Mouse (Mus musculus): Measurements from ENCODE around the gene Chd4. TPM values are rescaled to one million over a fixed set of nuclear protein-coding genes. Genes with fewer than 3 reads are reported as not detected.

Chd4 gene
- total RNA-seq, 1 experiment from 2014 or later: 283 TPM

- no peak for ATAC-seq (replicated peaks; ENCODE audit: insufficient number of reproducible peaks, low FRiP score, low TSS enrichment, poor library complexity, severe bottlenecking)
Observed at GRCm38 (mm10) chr6:125089521-125090321, 6.1 kb upstream of the Chd4 start.

GRCm38 (mm10) chr6:125090341-125091085 lies 5.3 kb upstream of the Chd4 start:
- no peak for ATAC-seq (replicated peaks; ENCODE audit: insufficient number of reproducible peaks, low FRiP score, low TSS enrichment, poor library complexity, severe bottlenecking)

GRCm38 (mm10) chr6:125092372-125092771 lies 3.4 kb upstream of the Chd4 start:
- ATAC-seq (replicated peaks; ENCODE audit: insufficient number of reproducible peaks, low FRiP score, low TSS enrichment, poor library complexity, severe bottlenecking): no peak

GRCm38 (mm10) chr6:125094843-125095242 lies 938 bp upstream of the Chd4 start:
- ATAC-seq (replicated peaks; ENCODE audit: insufficient number of reproducible peaks, low FRiP score, low TSS enrichment, poor library complexity, severe bottlenecking): no peak

GRCm38 (mm10) chr6:125096279-125096596 lies 457 bp downstream of the Chd4 start:
- no peak for ATAC-seq (replicated peaks; ENCODE audit: insufficient number of reproducible peaks, low FRiP score, low TSS enrichment, poor library complexity, severe bottlenecking)

GRCm38 (mm10) chr6:125096597-125097345 lies 990 bp downstream of the Chd4 start:
- ATAC-seq (replicated peaks; ENCODE audit: insufficient number of reproducible peaks, low FRiP score, low TSS enrichment, poor library complexity, severe bottlenecking): no peak

- ATAC-seq (replicated peaks; ENCODE audit: insufficient number of reproducible peaks, low FRiP score, low TSS enrichment, poor library complexity, severe bottlenecking): no peak
Observed at GRCm38 (mm10) chr6:125097346-125097689, 1.5 kb downstream of the Chd4 start.

GRCm38 (mm10) chr6:125097951-125098350 lies 2.2 kb downstream of the Chd4 start:
- no peak for ATAC-seq (replicated peaks; ENCODE audit: insufficient number of reproducible peaks, low FRiP score, low TSS enrichment, poor library complexity, severe bottlenecking)

GRCm38 (mm10) chr6:125098513-125098912 lies 2.7 kb downstream of the Chd4 start:
- ATAC-seq (replicated peaks; ENCODE audit: insufficient number of reproducible peaks, low FRiP score, low TSS enrichment, poor library complexity, severe bottlenecking): no peak

GRCm38 (mm10) chr6:125099421-125099971 lies 3.7 kb downstream of the Chd4 start:
- peak; percentile 32; the same call in 1 of the 2 replicates for ATAC-seq (replicated peaks; ENCODE audit: insufficient number of reproducible peaks, low FRiP score, low TSS enrichment, poor library complexity, severe bottlenecking)

GRCm38 (mm10) chr6:125101444-125101843 lies 5.7 kb downstream of the Chd4 start:
- ATAC-seq (replicated peaks; ENCODE audit: insufficient number of reproducible peaks, low FRiP score, low TSS enrichment, poor library complexity, severe bottlenecking): no peak

- no peak for ATAC-seq (replicated peaks; ENCODE audit: insufficient number of reproducible peaks, low FRiP score, low TSS enrichment, poor library complexity, severe bottlenecking)
Observed at GRCm38 (mm10) chr6:125104223-125104622, 8.4 kb downstream of the Chd4 start.

GRCm38 (mm10) chr6:125107705-125108104 lies 11.9 kb downstream of the Chd4 start:
- no peak for ATAC-seq (replicated peaks; ENCODE audit: insufficient number of reproducible peaks, low FRiP score, low TSS enrichment, poor library complexity, severe bottlenecking)

GRCm38 (mm10) chr6:125109371-125109770 lies 13.6 kb downstream of the Chd4 start:
- no peak for ATAC-seq (replicated peaks; ENCODE audit: insufficient number of reproducible peaks, low FRiP score, low TSS enrichment, poor library complexity, severe bottlenecking)

GRCm38 (mm10) chr6:125110927-125111326 lies 15.1 kb downstream of the Chd4 start:
- no peak for ATAC-seq (replicated peaks; ENCODE audit: insufficient number of reproducible peaks, low FRiP score, low TSS enrichment, poor library complexity, severe bottlenecking)

GRCm38 (mm10) chr6:125112553-125112952 lies 16.8 kb downstream of the Chd4 start:
- ATAC-seq (replicated peaks; ENCODE audit: insufficient number of reproducible peaks, low FRiP score, low TSS enrichment, poor library complexity, severe bottlenecking): 0 out of 2 replicates have a peak, but pooled peaks have one; percentile 28

GRCm38 (mm10) chr6:125119387-125119786 lies 23.6 kb downstream of the Chd4 start:
- ATAC-seq (replicated peaks; ENCODE audit: insufficient number of reproducible peaks, low FRiP score, low TSS enrichment, poor library complexity, severe bottlenecking): no peak

GRCm38 (mm10) chr6:125128724-125129123 lies 32.9 kb downstream of the Chd4 start:
- no peak for ATAC-seq (replicated peaks; ENCODE audit: insufficient number of reproducible peaks, low FRiP score, low TSS enrichment, poor library complexity, severe bottlenecking)

- ATAC-seq (replicated peaks; ENCODE audit: insufficient number of reproducible peaks, low FRiP score, low TSS enrichment, poor library complexity, severe bottlenecking): no peak
Observed at GRCm38 (mm10) chr6:125129710-125130402, 34.1 kb downstream of the Chd4 start.

Measured in monocyte, adult 5-6 weeks (primary cell).